Mouse (Mus musculus) CH12.LX (cell line): Measurements from ENCODE around the gene Cage1. TPM values are rescaled to one million over a fixed set of nuclear protein-coding genes. Genes with fewer than 3 reads are reported as not detected.
A peak's percentile ranks its signal among the peaks of the same experiment; 100 is the strongest.

ENCODE experiments used
- DNase-seq: peaks from one replicate; pipeline ENCODE4 v3.0.0-alpha.2; 2013; ENCODE audit errors: extremely low read depth
- H3K27ac ChIP-seq: 2 replicates; pipeline ENCODE4 v1.5.1; 2012; ENCODE audit warnings: low read depth, mild to moderate bottlenecking, control low read depth, moderate library complexity; ENCODE audit not compliant: insufficient read depth
- H3K27me3 ChIP-seq: replicated peaks from 2 replicates; pipeline ENCODE3; 2012; ENCODE audit warnings: inconsistent platforms
- H3K36me3 ChIP-seq, 2 experiments: replicated peaks in 1 of 2; 2 replicates each; pipeline versions ENCODE3 to v1.6.1; 2012; ENCODE audit warnings: inconsistent platforms in 1 of 2, low read length in 1 of 2, mild to moderate bottlenecking in 1 of 2, mixed read lengths in 1 of 2, moderate library complexity in 1 of 2; ENCODE audit not compliant: control insufficient read depth in 1 of 2, insufficient read depth in 1 of 2
- H3K4me1 ChIP-seq, 2 experiments: 2 replicates each; pipeline ENCODE4 v1.6.1; 2012; ENCODE audit warnings: inconsistent platforms in 1 of 2, moderate library complexity in 1 of 2; ENCODE audit not compliant: insufficient read depth in 2 of 2, control insufficient read depth in 1 of 2
- H3K4me2 ChIP-seq: 2 replicates; pipeline ENCODE4 v1.6.1; 2012; ENCODE audit warnings: low read depth, mild to moderate bottlenecking, control low read depth; ENCODE audit not compliant: poor library complexity, insufficient read depth, severe bottlenecking
- H3K4me3 ChIP-seq, 3 experiments: fragments of 150-350 bp in 1 of 3; sonication (generic) in 1 of 3; replicated peaks in 1 of 3; 2 replicates each; pipeline versions ENCODE3 to v1.5.1; 2011 to 2012; ENCODE audit warnings: low read depth in 2 of 3, low read length in 2 of 3, mild to moderate bottlenecking in 2 of 3, moderate library complexity in 2 of 3, control low read depth in 1 of 3, improper control_type of control experiment in 1 of 3, inconsistent platforms in 1 of 3, mixed read lengths in 1 of 3; ENCODE audit not compliant: poor library complexity in 1 of 3
- H3K79me2 ChIP-seq: replicated peaks from 2 replicates; pipeline ENCODE4 v1.6.1; 2012; ENCODE audit warnings: mild to moderate bottlenecking, moderate library complexity; ENCODE audit not compliant: control insufficient read depth, poor library complexity, insufficient read depth, severe bottlenecking; ENCODE audit errors: extremely low read depth
- H3K9ac ChIP-seq: 2 replicates; pipeline ENCODE4 v1.6.1; 2012; ENCODE audit warnings: low read depth, mild to moderate bottlenecking, control low read depth, moderate library complexity; ENCODE audit not compliant: insufficient read depth
- H3K9me3 ChIP-seq: replicated peaks from 2 replicates; pipeline ENCODE3; 2012; ENCODE audit warnings: low read length, inconsistent platforms, mixed read lengths
- BHLHE40 ChIP-seq: IDR thresholded peaks from 2 replicates; pipeline ENCODE4 v1.6.1; 2011; ENCODE audit warnings: mild to moderate bottlenecking, low read depth, low read length, improper control_type of control experiment
- CHD1 ChIP-seq: IDR thresholded peaks from 2 replicates; pipeline ENCODE4 v1.6.1; 2012; ENCODE audit warnings: low read depth, low read length, improper control_type of control experiment, inconsistent platforms
- CHD2 ChIP-seq: IDR thresholded peaks from 2 replicates; pipeline ENCODE4 v1.6.1; 2011; ENCODE audit warnings: low read length, improper control_type of control experiment
- ELF1 ChIP-seq: IDR thresholded peaks from 2 replicates; pipeline ENCODE4 v1.6.1; 2014; ENCODE audit warnings: low read depth, mild to moderate bottlenecking, inconsistent platforms, low read length, improper control_type of control experiment
- EP300 ChIP-seq: IDR thresholded peaks from 2 replicates; pipeline ENCODE4 v1.6.1; 2011; ENCODE audit warnings: low read length, improper control_type of control experiment
- ETS1 ChIP-seq: conservative IDR thresholded peaks from 2 replicates; pipeline ENCODE4 v1.6.1; 2012; ENCODE audit warnings: low read depth, mild to moderate bottlenecking, inconsistent platforms, low read length, improper control_type of control experiment, moderate library complexity
- GABPA ChIP-seq: IDR thresholded peaks from 2 replicates; pipeline ENCODE4 v1.6.1; 2012; ENCODE audit warnings: low read depth, low read length, improper control_type of control experiment, inconsistent platforms; ENCODE audit not compliant: insufficient replicate concordance
- HCFC1 ChIP-seq: IDR thresholded peaks from 2 replicates; pipeline ENCODE4 v1.6.1; 2012; ENCODE audit warnings: low read depth, mild to moderate bottlenecking, inconsistent platforms, low read length, improper control_type of control experiment
- IRF4 ChIP-seq: IDR thresholded peaks from 2 replicates; pipeline ENCODE4 v1.6.1; 2014; ENCODE audit warnings: low read depth, mild to moderate bottlenecking, inconsistent platforms, low read length, improper control_type of control experiment
- JUN ChIP-seq: IDR thresholded peaks from 2 replicates; pipeline ENCODE4 v1.6.1; 2011; ENCODE audit warnings: low read depth, mild to moderate bottlenecking, low read length, improper control_type of control experiment, moderate library complexity; ENCODE audit not compliant: insufficient read depth
- JUND ChIP-seq: conservative IDR thresholded peaks from 2 replicates; pipeline ENCODE4 v1.6.1; 2011; ENCODE audit warnings: low read depth, low read length, improper control_type of control experiment
- KAT2A ChIP-seq: IDR thresholded peaks from 2 replicates; pipeline ENCODE4 v1.6.1; 2012; ENCODE audit warnings: low read length, improper control_type of control experiment, inconsistent platforms; ENCODE audit not compliant: insufficient replicate concordance
- MAFK ChIP-seq: IDR thresholded peaks from 2 replicates; pipeline ENCODE4 v1.6.1; 2011; ENCODE audit warnings: low read length, improper control_type of control experiment; ENCODE audit not compliant: insufficient replicate concordance
- MAX ChIP-seq: IDR thresholded peaks from 2 replicates; pipeline ENCODE4 v1.6.1; 2011; ENCODE audit warnings: low read length, improper control_type of control experiment
- MAZ ChIP-seq: IDR thresholded peaks from 2 replicates; pipeline ENCODE4 v1.6.1; 2012; ENCODE audit warnings: low read depth, mild to moderate bottlenecking, inconsistent platforms, low read length, improper control_type of control experiment, moderate library complexity
- MEF2A ChIP-seq: IDR thresholded peaks from 2 replicates; pipeline ENCODE4 v1.6.1; 2014; ENCODE audit warnings: low read depth, mild to moderate bottlenecking, inconsistent platforms, low read length, improper control_type of control experiment, borderline replicate concordance
- MXI1 ChIP-seq: IDR thresholded peaks from 2 replicates; pipeline ENCODE4 v1.6.1; 2011; ENCODE audit warnings: mild to moderate bottlenecking, low read depth, low read length, improper control_type of control experiment
- NELFE ChIP-seq: IDR thresholded peaks from 2 replicates; pipeline ENCODE4 v1.6.1; 2011; ENCODE audit warnings: low read depth, low read length, improper control_type of control experiment
- NRF1 ChIP-seq: IDR thresholded peaks from 2 replicates; pipeline ENCODE4 v1.6.1; 2014; ENCODE audit warnings: low read depth, mild to moderate bottlenecking, inconsistent platforms, low read length, improper control_type of control experiment, moderate library complexity
- PAX5 ChIP-seq: IDR thresholded peaks from 2 replicates; pipeline ENCODE4 v1.6.1; 2012; ENCODE audit warnings: low read length, inconsistent platforms, mixed read lengths
- POLR2A ChIP-seq: IDR thresholded peaks from 2 replicates; pipeline ENCODE4 v1.6.1; 2011; ENCODE audit warnings: low read depth, mild to moderate bottlenecking, improper control_type of control experiment, low read length
- POLR2AphosphoS2 ChIP-seq: IDR thresholded peaks from 2 replicates; pipeline ENCODE4 v1.6.1; 2011; ENCODE audit warnings: low read depth, low read length, improper control_type of control experiment
- RAD21 ChIP-seq: IDR thresholded peaks from 2 replicates; pipeline ENCODE4 v1.6.1; 2011; ENCODE audit warnings: low read depth, mild to moderate bottlenecking, low read length, improper control_type of control experiment, moderate library complexity
- RCOR1 ChIP-seq: conservative IDR thresholded peaks from 2 replicates; pipeline ENCODE4 v1.6.1; 2012; ENCODE audit warnings: low read depth, mild to moderate bottlenecking, inconsistent platforms, low read length, improper control_type of control experiment
- SIN3A ChIP-seq: IDR thresholded peaks from 2 replicates; pipeline ENCODE4 v1.6.1; 2012; ENCODE audit warnings: low read length, improper control_type of control experiment, inconsistent platforms
- SMC3 ChIP-seq: IDR thresholded peaks from 2 replicates; pipeline ENCODE4 v1.6.1; 2011; ENCODE audit warnings: low read depth, low read length, improper control_type of control experiment
- TBP ChIP-seq: conservative IDR thresholded peaks from 2 replicates; pipeline ENCODE4 v1.6.1; 2011; ENCODE audit warnings: low read depth, low read length, improper control_type of control experiment
- TCF12 ChIP-seq: IDR thresholded peaks from 2 replicates; pipeline ENCODE4 v1.6.1; 2014; ENCODE audit warnings: low read depth, mild to moderate bottlenecking, inconsistent platforms, low read length, improper control_type of control experiment
- UBTF ChIP-seq: IDR thresholded peaks from 2 replicates; pipeline ENCODE4 v1.6.1; 2012; ENCODE audit warnings: low read depth, mild to moderate bottlenecking, inconsistent platforms, low read length, improper control_type of control experiment, moderate library complexity
- USF1 ChIP-seq: IDR thresholded peaks from 2 replicates; pipeline ENCODE4 v1.6.1; 2014; ENCODE audit warnings: low read depth, mild to moderate bottlenecking, inconsistent platforms, low read length, improper control_type of control experiment
- USF2 ChIP-seq: conservative IDR thresholded peaks from 2 replicates; pipeline ENCODE4 v1.6.1; 2011; ENCODE audit warnings: low read depth, low read length, improper control_type of control experiment
- ZC3H11A ChIP-seq: IDR thresholded peaks from 2 replicates; pipeline ENCODE4 v1.6.1; 2012; ENCODE audit warnings: low read depth, mild to moderate bottlenecking, inconsistent platforms, low read length, improper control_type of control experiment
- ZKSCAN1 ChIP-seq: IDR thresholded peaks from 2 replicates; pipeline ENCODE4 v1.6.1; 2012; ENCODE audit warnings: low read depth, inconsistent platforms, low read length, improper control_type of control experiment, borderline replicate concordance
- ZMIZ1 ChIP-seq: IDR thresholded peaks from 2 replicates; pipeline ENCODE4 v1.6.1; 2012; ENCODE audit warnings: low read depth, mild to moderate bottlenecking, inconsistent platforms, low read length, improper control_type of control experiment
- ZNF384 ChIP-seq: IDR thresholded peaks from 2 replicates; pipeline ENCODE4 v1.6.1; 2012; ENCODE audit warnings: low read depth, low read length, improper control_type of control experiment, inconsistent platforms
- dilution Hi-C: fragments of 300-500 bp; cut with MboI; formaldehyde crosslinking; loops from 2 replicates; pipeline ENCODE4 v1.14.3; 2020; ENCODE audit warnings: low sequenced_read_pairs; ENCODE audit not compliant: extremely low pct_unique_long_range_greater_than_20kb, extremely low pct_ligation_motif_present
- in situ Hi-C: fragments of 300-500 bp; cut with MboI; formaldehyde crosslinking; loops from 3 replicates; pipeline ENCODE4 v1.14.3; 2019; ENCODE audit warnings: low sequenced_read_pairs, low pct_ligation_motif_present, low pct_unique_long_range_greater_than_20kb, mixed read lengths
- polyA plus RNA-seq: library from polyadenylated mRNA; unstranded; fragments of >175 nt; gene quantifications from 2 replicates; pipeline ENCODE4 v1.2.1, GENCODE M21; 2012; ENCODE audit warnings: low read depth; ENCODE audit not compliant: insufficient read length
- total RNA-seq, 2 experiments: library from RNA; depleted of rRNA; stranded (reverse); fragments of 300-350 nt in 1 of 2; fragments of >200 nt in 1 of 2; gene quantifications; 2 replicates each; pipeline ENCODE4 v1.2.3; 2012 to 2014

Cage1 gene
- total and polyA plus RNA-seq, 3 experiments, result 1.2 to 1.4 (median 1.3) TPM

- TF ChIP-seq EP300 (no peak), NELFE (peak; percentile 0; the same call in 1 of the 2 replicates), MAFK (no peak)
Measured at GRCm38 (mm10) chr13:37967052-37967437, 69.8 kb downstream of the Cage1 start (continued).

- peak overlapping the region; percentile 5 to 51 (median 32) for H3K4me3 ChIP-seq
- H3K9ac ChIP-seq, result peak overlapping the region; percentile 43
- no peaks in the 10 kb centered on the region for H3K27me3 ChIP-seq
- no peaks in the 10 kb centered on the region for H3K9me3 ChIP-seq
- DNase-seq, result peak; percentile 96
- peak overlapping the region; percentile 96 for H3K27ac ChIP-seq
- H3K4me1 ChIP-seq, result peaks cover 18 to 59% of the 10 kb centered on the region in 2 experiments
- H3K4me2 ChIP-seq, result peak overlapping the region; percentile 96
- peaks cover 3 to 12% of the 10 kb centered on the region in 2 experiments for H3K36me3 ChIP-seq
- in situ Hi-C loops, result loop anchor here (25.0 kb wide), 1 partner anchor 429 kb away; no protein-coding TSS in a partner anchor
- dilution Hi-C loops, result no loop called here
- no peaks in the 10 kb centered on the region for H3K79me2 ChIP-seq
- TF ChIP-seq POLR2AphosphoS2, result no peak
- TF ChIP-seq MAFK, result 0 out of 2 replicates have a peak, but pooled peaks have one; percentile 8
- peak; percentile 96 for TF ChIP-seq TCF12
- TF ChIP-seq POLR2A, result peak; percentile 46
- peak; percentile 81 for TF ChIP-seq BHLHE40
- TF ChIP-seq CHD1, result no peak
- TF ChIP-seq SMC3, result no peak
- no peak for TF ChIP-seq ZKSCAN1
- peak; percentile 22; the same call in 1 of the 2 replicates for TF ChIP-seq MAX
- no peak for TF ChIP-seq ZC3H11A
- peak; percentile 85 for TF ChIP-seq CHD2
- TF ChIP-seq PAX5, result no peak
- no peak for TF ChIP-seq UBTF
- TF ChIP-seq EP300, result peak; percentile 50; the same call in 1 of the 2 replicates
- TF ChIP-seq ELF1, result peak; percentile 49
- peak; percentile 22; the same call in 1 of the 2 replicates for TF ChIP-seq MXI1
- peak; percentile 44 for TF ChIP-seq HCFC1
- TF ChIP-seq RAD21, result no peak
- no peak for TF ChIP-seq ZMIZ1
- peak; percentile 38; the same call in 1 of the 2 replicates for TF ChIP-seq JUN
- peak; percentile 79; the same call in 1 of the 2 replicates for TF ChIP-seq TBP
- TF ChIP-seq ETS1, result peak; percentile 96
- no peak; the same call in none of the 2 replicates for TF ChIP-seq RCOR1
- TF ChIP-seq ZNF384, result no peak
- TF ChIP-seq JUND, result no peak
- TF ChIP-seq KAT2A, result no peak
- no peak; the same call in 1 of the 2 replicates for TF ChIP-seq NRF1
- no peak for TF ChIP-seq USF2
- TF ChIP-seq MEF2A, result peak; percentile 89
- peak; percentile 82 for TF ChIP-seq MAZ
- TF ChIP-seq NELFE, result peak; percentile 46; the same call in 1 of the 2 replicates
- no peak for TF ChIP-seq GABPA
- no peak for TF ChIP-seq USF1
- TF ChIP-seq SIN3A, result peak; percentile 90
- TF ChIP-seq IRF4, result peak; percentile 85
Measured at GRCm38 (mm10) chr13:37966256-37967051, 70.4 kb downstream of the Cage1 start.
